ENCODE assay signal across 8 mouse cellular contexts in genomic region chr5:115844368-115844765, GRCm38 (mm10). TPM values are rescaled to one million over a fixed set of nuclear protein-coding genes. Genes with fewer than 3 reads are reported as not detected.
DNase-seq lines count a peak whose midpoint lies in the region; ATAC-seq and TF ChIP-seq lines count a peak whose summit lies in the region.

No protein-coding gene starts in this region.

- H3K4me2 ChIP-seq in heart, postnatal 0 days (ENCODE audit: low read depth, low read length): peak overlapping the region; percentile 78
- H3K4me2 ChIP-seq in embryonic facial prominence, embryonic 11.5 days (ENCODE audit: low read depth, low read length): peak overlapping the region; percentile 57
- peak overlapping the region; percentile 97 for H3K4me2 ChIP-seq in intestine, postnatal 0 days (replicated peaks; ENCODE audit: low read depth)
- H3K4me2 ChIP-seq in midbrain, embryonic 14.5 days (ENCODE audit: low read length): peak overlapping the region; percentile 93

- H3K9ac ChIP-seq in heart, postnatal 0 days (replicated peaks; ENCODE audit: low read depth, low read length): peak overlapping the region; percentile 53
- H3K9ac ChIP-seq in embryonic facial prominence, embryonic 11.5 days (replicated peaks; ENCODE audit: low read length): peak overlapping the region; percentile 61
- peak overlapping the region; percentile 13; the same call in 1 of the 2 replicates for H3K9ac ChIP-seq in intestine, postnatal 0 days (ENCODE audit: low read depth, low read length)
- peak overlapping the region; percentile 37; the same call in 1 of the 2 replicates for H3K9ac ChIP-seq in midbrain, embryonic 14.5 days (replicated peaks; ENCODE audit: low read length)

- peak; percentile 6 for DNase-seq in heart, postnatal 0 days (ENCODE audit: low spot score)
- no peak for DNase-seq in heart, postnatal 14 days
- DNase-seq in embryonic facial prominence, embryonic 11.5 days (ENCODE audit: low spot score): no peak
- no peak for DNase-seq in midbrain, embryonic 14.5 days
- no peak for DNase-seq in cerebellum, adult 11-12 months
- no peak for DNase-seq in gastrocnemius, postnatal 10 days
- DNase-seq in thymus, postnatal 36 days: no peak

- H3K4me1 ChIP-seq in heart, postnatal 0 days (ENCODE audit: control insufficient read depth, insufficient read depth): peaks cover 17% of the 10 kb centered on the region; the same call in 1 of the 2 replicates
- H3K4me1 ChIP-seq in embryonic facial prominence, embryonic 11.5 days (ENCODE audit: control insufficient read depth, insufficient read depth, low read length): no peaks in the 10 kb centered on the region; the same call in 1 of the 2 replicates
- H3K4me1 ChIP-seq in intestine, postnatal 0 days (replicated peaks; ENCODE audit: control insufficient read depth, insufficient read depth, low read length): peaks cover 6% of the 10 kb centered on the region; the same call in 1 of the 2 replicates
- H3K4me1 ChIP-seq in midbrain, embryonic 14.5 days (ENCODE audit: control insufficient read depth, insufficient read depth, low read length): peaks cover 10% of the 10 kb centered on the region; the same call in 1 of the 2 replicates

- no peaks in the 10 kb centered on the region; the same call in 1 of the 2 replicates for H3K36me3 ChIP-seq in heart, postnatal 0 days (replicated peaks; ENCODE audit: control insufficient read depth, insufficient read depth, low read length)
- H3K36me3 ChIP-seq in embryonic facial prominence, embryonic 11.5 days (replicated peaks; ENCODE audit: control insufficient read depth, insufficient read depth, low read depth, low read length): no peaks in the 10 kb centered on the region
- H3K36me3 ChIP-seq in intestine, postnatal 0 days (ENCODE audit: control insufficient read depth, insufficient read depth): no peaks in the 10 kb centered on the region
- H3K36me3 ChIP-seq in midbrain, embryonic 14.5 days (ENCODE audit: control insufficient read depth, insufficient read depth, low read length): no peaks in the 10 kb centered on the region

- no peak for TF ChIP-seq CTCF in heart, postnatal 0 days (IDR thresholded peaks at IDR 0.05; ENCODE audit: low read depth)
- TF ChIP-seq CTCF in intestine, postnatal 0 days (IDR thresholded peaks at IDR 0.05; ENCODE audit: low read depth): no peak

- no peak for TF ChIP-seq EP300 in heart, postnatal 0 days (IDR thresholded peaks at IDR 0.05; ENCODE audit: low read depth)

- H3K4me3 ChIP-seq in heart, postnatal 0 days (ENCODE audit: low read depth, low read length): peak overlapping the region; percentile 60
- peak overlapping the region; percentile 92 for H3K4me3 ChIP-seq in embryonic facial prominence, embryonic 11.5 days (ENCODE audit: low read depth, low read length)
- peak overlapping the region; percentile 73 for H3K4me3 ChIP-seq in intestine, postnatal 0 days (ENCODE audit: low read depth, low read length)
- peak overlapping the region; percentile 52 for H3K4me3 ChIP-seq in midbrain, embryonic 14.5 days (replicated peaks; ENCODE audit: low read depth, low read length)

- peak overlapping the region; percentile 63 for H3K27ac ChIP-seq in heart, postnatal 0 days (ENCODE audit: low read depth)
- H3K27ac ChIP-seq in embryonic facial prominence, embryonic 11.5 days (replicated peaks; ENCODE audit: low read depth, low read length): no peak overlapping the region
- H3K27ac ChIP-seq in intestine, postnatal 0 days (ENCODE audit: low read depth, low read length): no peak overlapping the region
- H3K27ac ChIP-seq in midbrain, embryonic 14.5 days (replicated peaks; ENCODE audit: low read depth, low read length): no peak overlapping the region

- ATAC-seq in heart, postnatal 0 days (ENCODE audit: insufficient read depth, low read depth): no peak
- ATAC-seq in embryonic facial prominence, embryonic 11.5 days (replicated peaks; ENCODE audit: insufficient number of reproducible peaks, low FRiP score, low TSS enrichment, low read depth): 0 out of 2 replicates have a peak, but pooled peaks have one; percentile 12
- ATAC-seq in intestine, postnatal 0 days: 0 out of 2 replicates have a peak, but pooled peaks have one; percentile 4
- ATAC-seq in midbrain, embryonic 14.5 days (ENCODE audit: low FRiP score, low TSS enrichment): no peak

- WGBS in heart, postnatal 0 days: 2% methylated on average over 12 of the region's 12 CpGs
- 4% methylated on average over 12 of the region's 12 CpGs for WGBS in embryonic facial prominence, embryonic 11.5 days
- WGBS in intestine, postnatal 0 days: 1% methylated on average over 12 of the region's 12 CpGs
- WGBS in midbrain, embryonic 14.5 days: 3% methylated on average over 12 of the region's 12 CpGs

- H3K9me3 ChIP-seq in heart, postnatal 0 days (replicated peaks; ENCODE audit: control insufficient read depth, low read length): no peaks in the 10 kb centered on the region
- H3K9me3 ChIP-seq in embryonic facial prominence, embryonic 11.5 days (replicated peaks; ENCODE audit: control insufficient read depth, low read length): no peaks in the 10 kb centered on the region
- no peaks in the 10 kb centered on the region for H3K9me3 ChIP-seq in intestine, postnatal 0 days (ENCODE audit: control insufficient read depth)
- no peaks in the 10 kb centered on the region for H3K9me3 ChIP-seq in midbrain, embryonic 14.5 days (ENCODE audit: control insufficient read depth, low read length)

- H3K27me3 ChIP-seq in heart, postnatal 0 days (ENCODE audit: control insufficient read depth, insufficient read depth, low read length): no peaks in the 10 kb centered on the region
- no peaks in the 10 kb centered on the region for H3K27me3 ChIP-seq in embryonic facial prominence, embryonic 11.5 days (ENCODE audit: control insufficient read depth, insufficient read depth, low read length)
- H3K27me3 ChIP-seq in intestine, postnatal 0 days (replicated peaks; ENCODE audit: control insufficient read depth, insufficient read depth, low read length): no peaks in the 10 kb centered on the region
- H3K27me3 ChIP-seq in midbrain, embryonic 14.5 days (ENCODE audit: control insufficient read depth, insufficient read depth, low read length): no peaks in the 10 kb centered on the region

- intact Hi-C loops in heart, postnatal 14 days (cut with DNase I): loop anchor here (10.0 kb wide), 1 partner anchor 190 kb away; no protein-coding TSS in a partner anchor

RNA-seq across cellular contexts. Expression of gene Cit, which starts 0.7 kb away (rescaled TPM):
- total RNA-seq in heart, postnatal 0 days (2014; rRNA removed; ENCODE audit: low replicate concordance): 11.5 and 17.4 TPM in 2 replicates
- polyA plus RNA-seq in heart, postnatal 0 days (2015; fragmentation: Nextera tagmentation; extraction: Ambion mirVana): 4.1 and 4.9 TPM in 2 replicates
- 1 to 10 TPM; 4.0 to 5.4 TPM for total RNA-seq in heart, postnatal 14 days (2021)
- 25.3 and 26.9 TPM in 2 replicates for polyA plus RNA-seq in embryonic facial prominence, embryonic 11.5 days (2014; fragmentation: Nextera tagmentation; extraction: Ambion mirVana)
- polyA plus RNA-seq in intestine, postnatal 0 days (2015; fragmentation: Nextera tagmentation; extraction: Ambion mirVana): 3.7 and 3.8 TPM in 2 replicates
- 17.0 and 19.1 TPM in 2 replicates for polyA plus RNA-seq in midbrain, embryonic 14.5 days (2014; fragmentation: Nextera tagmentation; extraction: Ambion mirVana)
- 10 to 100 TPM in 1 of 2 experiments, 1 to 10 TPM in 1; 7.8 to 11.4 TPM for total RNA-seq in gastrocnemius, postnatal 10 days (2021)

Comparison
In these comparisons a context has a peak if more than half of its experiments do, and no peak if none do; other contexts are left out.
1. ATAC-seq: peak in embryonic facial prominence, embryonic 11.5 days (single experiment) and intestine, postnatal 0 days (single experiment); none in heart, postnatal 0 days (single experiment) and midbrain, embryonic 14.5 days (single experiment).
2. Peak in every context shown above with its lines, with median percentiles within 50 percentile points of each other: H3K4me2 ChIP-seq, H3K4me3 ChIP-seq and H3K9ac ChIP-seq.